Mouse (Mus musculus) olfactory bulb, adult 2 months (tissue): ENCODE data around the gene Cep70.

Experiments used
- CTCF ChIP-seq: fragments of 200-500 bp; IDR thresholded peaks from 2 replicates; pipeline ENCODE4 v1.5.1; 2012; ENCODE audit warnings: low read depth, mild to moderate bottlenecking, low read length, moderate library complexity; ENCODE audit not compliant: insufficient read depth
- POLR2A ChIP-seq: fragments of 200-500 bp; IDR thresholded peaks from 2 replicates; pipeline ENCODE4 v1.6.1; 2012; ENCODE audit warnings: mild to moderate bottlenecking, low read depth, low read length, moderate library complexity; ENCODE audit not compliant: insufficient read depth

DNA sequence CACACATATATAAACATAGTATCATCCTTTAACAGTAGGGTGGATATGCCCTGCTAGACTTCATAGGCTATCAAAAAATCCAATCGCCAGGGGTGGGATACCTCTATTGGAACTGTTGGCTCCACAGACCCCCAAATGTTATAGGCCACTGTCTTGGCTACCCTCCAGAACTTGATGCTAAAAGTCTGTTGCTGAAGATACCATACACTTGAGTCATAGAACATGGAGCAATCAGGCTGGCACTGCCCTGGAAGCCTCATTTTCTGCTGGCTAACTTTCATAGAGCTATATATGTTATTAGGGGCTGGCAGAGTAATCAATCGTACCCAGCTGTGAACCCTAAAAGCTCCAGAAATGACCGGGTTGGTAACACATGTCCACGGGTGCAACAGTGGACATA, 82.8 kb downstream of the Cep70 start:
- TF ChIP-seq CTCF (no peak), POLR2A (no peak)
